Mouse (Mus musculus): Measurements from ENCODE around the gene Ropn1l.

The Ropn1l gene

DNA sequence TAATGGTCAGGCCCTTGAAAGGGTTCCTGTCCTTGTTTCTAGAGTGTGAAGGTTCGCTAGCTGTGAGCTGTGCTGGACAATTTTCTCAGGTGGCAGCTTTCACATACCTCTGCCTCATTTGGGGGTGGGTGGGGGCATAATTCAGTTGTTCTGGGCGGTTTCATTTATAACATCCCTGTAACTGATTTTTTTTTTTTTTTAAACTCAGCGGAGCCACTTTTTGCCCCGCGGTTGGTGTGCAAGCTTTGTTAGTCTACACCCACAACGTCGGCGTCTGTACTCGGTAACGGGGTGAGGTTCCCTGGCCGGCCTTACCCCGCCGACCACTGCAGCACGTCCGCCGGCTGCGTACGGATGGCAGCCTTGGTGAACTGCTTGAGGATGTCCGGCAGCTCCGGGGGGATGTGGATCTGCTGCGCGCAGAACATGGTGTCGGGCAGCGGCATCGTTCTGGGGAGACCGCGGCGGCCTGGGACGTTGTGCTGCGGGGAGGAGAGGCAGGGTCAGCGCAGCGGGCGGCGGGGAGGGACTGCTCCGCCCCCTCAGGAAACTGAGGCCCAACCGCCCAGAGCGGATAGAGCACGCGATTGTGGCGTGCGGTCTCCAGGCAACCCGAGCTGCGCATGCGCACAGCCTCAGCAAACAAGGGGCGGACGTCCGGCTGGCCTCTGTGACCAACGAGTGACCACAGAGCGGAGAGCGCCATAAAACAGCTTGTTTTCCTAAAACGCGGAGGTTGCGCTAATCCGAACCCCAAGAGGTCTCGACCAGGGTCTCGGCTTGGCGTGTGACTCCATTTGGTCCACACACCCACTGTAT lies at the start of gene Ropn1l:
Gene Ropn1l (minus strand): TSS at position 640 of the 819 bp plus-strand sequence.
- DNase-seq (ENCODE audit: low read depth, low spot score): peak; percentile 79

GRCm38 (mm10) chr15:31502996-31503395 lies 49.5 kb upstream of the Ropn1l start:
- DNase-seq (ENCODE audit: low read depth, low spot score): no peak

GRCm38 (mm10) chr15:31502313-31502712 lies 48.8 kb upstream of the Ropn1l start:
- DNase-seq (ENCODE audit: low read depth, low spot score): no peak

DNA sequence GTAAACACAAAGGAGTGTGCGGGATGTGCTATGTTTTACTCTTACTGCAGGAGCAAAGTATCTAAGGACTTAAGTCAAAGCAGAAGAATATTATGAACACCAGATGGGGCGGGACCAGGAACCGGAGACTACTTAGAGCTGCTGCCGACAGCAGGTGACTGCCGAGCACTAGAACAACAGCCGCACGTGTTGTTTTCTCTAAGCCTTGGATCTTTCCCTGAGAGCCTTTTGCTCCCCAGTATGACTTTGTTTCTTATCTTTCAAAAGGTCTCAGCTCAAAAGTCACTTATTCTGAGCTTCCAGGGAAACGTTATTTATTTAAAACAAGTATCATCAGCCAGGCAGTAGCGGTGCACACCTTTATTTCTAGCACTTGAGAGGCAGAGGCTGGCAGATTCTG lies 41.3 kb upstream of the Ropn1l start:
- DNase-seq (ENCODE audit: low read depth, low spot score): no peak

DNA sequence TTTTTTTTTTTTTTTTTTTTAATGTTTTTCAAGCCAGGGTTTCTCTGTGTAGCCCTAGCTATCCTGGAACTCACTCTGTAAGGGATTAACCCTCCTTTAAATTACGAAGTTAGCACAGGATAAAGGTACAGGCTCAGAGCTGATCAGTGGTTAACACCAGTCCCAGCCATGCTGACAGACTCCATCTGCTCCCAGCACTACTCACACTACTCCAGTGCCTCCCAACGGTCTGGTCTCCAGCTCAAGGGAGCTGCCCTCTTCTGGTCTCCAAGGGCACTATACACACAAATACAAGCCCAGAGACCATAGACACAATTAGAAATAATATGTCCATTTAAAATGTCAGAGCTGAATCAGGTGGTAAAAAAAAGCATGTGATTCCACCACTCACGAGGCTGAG lies 40.8 kb upstream of the Ropn1l start:
- DNase-seq (ENCODE audit: low read depth, low spot score): no peak

GRCm38 (mm10) chr15:31487407-31487806 lies 33.9 kb upstream of the Ropn1l start:
- no peak for DNase-seq (ENCODE audit: low read depth, low spot score)

- no peak for DNase-seq (ENCODE audit: low read depth, low spot score)
Observed at GRCm38 (mm10) chr15:31476678-31477077, 23.1 kb upstream of the Ropn1l start.

DNA sequence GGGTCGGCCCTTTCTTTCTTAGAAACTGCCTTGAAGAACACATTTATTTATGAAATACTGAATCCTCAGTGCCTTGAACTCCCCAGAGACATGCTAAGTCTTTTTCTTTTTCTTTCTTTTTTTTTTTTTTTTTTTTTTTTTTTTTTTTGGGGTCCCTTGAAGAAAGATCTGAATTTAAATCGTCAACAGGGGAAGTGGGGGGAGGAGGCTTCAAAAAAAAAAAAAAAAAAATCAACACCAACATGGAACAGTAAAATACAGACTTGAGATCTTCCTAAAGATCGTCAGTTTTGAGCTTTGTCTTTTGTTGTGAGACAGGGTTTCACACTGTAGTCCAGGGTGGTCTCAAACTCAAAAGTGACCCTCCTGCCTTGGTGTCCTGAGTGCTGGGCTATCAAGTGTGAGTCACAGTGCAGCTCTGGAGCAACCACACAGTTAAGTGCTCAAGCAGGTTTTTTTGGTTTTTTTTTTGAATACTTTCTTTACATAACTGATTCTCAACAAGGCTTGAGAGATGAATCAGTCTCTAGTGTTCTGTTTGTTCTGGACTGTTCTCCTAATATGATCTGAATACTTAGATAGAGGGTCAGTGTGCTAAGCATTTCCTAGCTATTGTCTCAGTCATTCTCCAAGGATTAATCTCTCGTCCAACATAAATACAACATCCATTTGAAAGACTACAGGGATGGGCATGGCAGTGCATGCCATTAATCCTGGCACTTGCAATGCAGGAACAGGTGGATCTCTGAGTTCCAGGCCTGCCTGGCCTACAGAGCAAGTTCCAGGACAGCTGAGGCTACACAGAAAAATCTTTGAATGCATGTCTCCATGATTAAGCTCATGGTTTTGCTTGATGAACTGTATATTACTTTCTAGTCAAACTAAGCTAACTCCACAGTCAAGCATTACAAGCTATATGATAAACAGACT lies 19.4 kb upstream of the Ropn1l start:
- DNase-seq (ENCODE audit: low read depth, low spot score): peak; percentile 17

GRCm38 (mm10) chr15:31471529-31471928 lies 18.0 kb upstream of the Ropn1l start:
- DNase-seq (ENCODE audit: low read depth, low spot score): no peak

GRCm38 (mm10) chr15:31469497-31469896 lies 16.0 kb upstream of the Ropn1l start:
- DNase-seq (ENCODE audit: low read depth, low spot score): no peak

DNA sequence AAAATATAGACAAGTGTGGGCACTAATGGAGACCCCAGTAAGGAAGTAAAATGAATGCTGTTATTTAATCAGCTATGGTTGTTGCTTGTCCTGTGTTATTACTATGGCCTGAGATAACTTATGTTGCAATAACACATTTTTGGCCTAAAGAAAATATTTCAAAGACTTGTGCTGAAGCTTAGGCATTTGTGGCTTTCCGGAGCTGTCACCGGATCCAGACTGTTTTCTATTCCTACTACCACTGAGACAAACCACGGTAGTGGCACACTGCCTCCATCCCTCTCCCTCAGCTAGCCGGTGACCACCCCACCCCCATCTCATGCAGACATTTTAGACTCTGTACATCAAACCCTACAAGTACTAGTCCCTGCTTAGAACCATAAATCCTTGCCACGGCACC lies 15.3 kb upstream of the Ropn1l start:
- no peak for DNase-seq (ENCODE audit: low read depth, low spot score)

DNA sequence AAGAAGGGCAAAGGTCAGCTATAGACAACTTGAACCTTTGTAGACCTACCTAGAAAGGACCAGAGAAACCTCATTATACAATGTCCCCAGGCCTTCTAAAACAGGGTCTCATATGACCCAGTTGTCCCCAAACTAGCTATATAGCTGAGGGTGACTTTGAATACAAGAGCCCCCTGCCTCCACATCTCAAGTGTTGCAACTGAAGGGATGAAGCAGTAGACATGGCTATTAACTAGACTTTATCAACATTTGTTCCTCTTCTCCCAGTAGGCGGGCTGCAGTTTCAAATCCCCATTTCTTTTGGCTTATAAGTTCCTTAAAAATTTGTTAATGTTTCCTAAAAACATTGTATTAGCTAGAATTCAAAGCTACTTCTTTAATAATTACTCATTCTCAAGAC lies 13.2 kb upstream of the Ropn1l start:
- no peak for DNase-seq (ENCODE audit: low read depth, low spot score)

GRCm38 (mm10) chr15:31466295-31466694 lies 12.8 kb upstream of the Ropn1l start:
- DNase-seq (ENCODE audit: low read depth, low spot score): no peak

GRCm38 (mm10) chr15:31465806-31466205 lies 12.3 kb upstream of the Ropn1l start:
- DNase-seq (ENCODE audit: low read depth, low spot score): no peak

DNA sequence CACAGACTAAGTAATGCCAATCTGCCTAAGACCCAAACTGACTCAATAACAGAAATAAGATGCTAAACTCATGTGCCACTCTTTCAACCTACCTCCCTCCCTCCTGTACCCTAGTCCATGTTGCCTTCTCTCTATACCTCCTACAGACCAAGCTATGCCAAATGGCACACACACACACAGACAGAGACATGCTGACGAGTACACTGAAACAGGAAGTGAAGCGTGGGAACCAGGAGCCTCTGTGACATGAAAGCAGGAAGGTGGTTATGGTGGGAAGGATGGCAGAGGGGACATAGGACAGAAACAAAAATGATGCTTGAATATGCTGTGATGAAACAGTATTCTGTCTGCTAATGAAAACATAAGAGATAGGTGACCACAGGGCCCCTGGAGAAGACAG lies 7.0 kb upstream of the Ropn1l start:
- peak; percentile 33 for DNase-seq (ENCODE audit: low read depth, low spot score)

GRCm38 (mm10) chr15:31458081-31458480 lies 4.5 kb upstream of the Ropn1l start:
- no peak for DNase-seq (ENCODE audit: low read depth, low spot score)

- DNase-seq (ENCODE audit: low read depth, low spot score): no peak
Observed at GRCm38 (mm10) chr15:31456381-31456780, 2.8 kb upstream of the Ropn1l start.

GRCm38 (mm10) chr15:31454861-31455295 lies 1.3 kb upstream of the Ropn1l start:
- no peak for DNase-seq (ENCODE audit: low read depth, low spot score)

DNA sequence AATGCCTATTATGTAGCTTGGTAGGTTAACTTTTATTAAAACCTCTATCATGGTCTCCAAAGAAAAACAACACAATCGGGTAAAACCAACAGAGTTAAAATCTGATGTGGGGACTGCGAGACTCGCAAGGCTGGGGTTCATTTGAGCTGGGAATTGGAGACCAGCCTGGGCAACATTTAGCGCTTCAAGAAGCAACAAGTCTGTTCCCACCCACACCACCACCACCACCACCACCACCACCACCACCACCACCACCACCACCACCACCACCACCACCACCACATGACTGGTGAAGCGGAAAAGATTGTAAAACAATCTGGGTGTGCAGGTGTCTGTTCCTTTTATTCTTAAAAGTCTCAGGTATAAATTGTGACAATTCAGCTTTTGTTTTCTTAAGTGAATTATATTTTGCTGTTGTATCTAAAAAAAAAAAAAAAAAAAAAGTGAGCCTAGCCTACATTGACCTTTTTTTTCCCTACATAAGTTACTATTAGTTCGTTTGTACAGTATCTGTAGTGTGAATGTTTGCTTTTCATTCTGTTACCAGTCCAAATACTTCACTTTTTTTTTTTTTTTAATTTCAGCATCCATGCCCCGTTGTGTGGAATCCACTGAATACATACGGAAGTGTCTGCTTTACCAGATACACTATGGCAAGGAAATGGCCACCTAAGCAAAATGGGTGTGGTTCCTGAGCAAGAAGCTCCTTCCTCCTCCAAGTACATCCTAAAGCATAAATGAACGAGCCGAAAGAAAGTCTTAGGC lies 741 bp upstream of the Ropn1l start:
- DNase-seq (ENCODE audit: low read depth, low spot score): no peak

DNA sequence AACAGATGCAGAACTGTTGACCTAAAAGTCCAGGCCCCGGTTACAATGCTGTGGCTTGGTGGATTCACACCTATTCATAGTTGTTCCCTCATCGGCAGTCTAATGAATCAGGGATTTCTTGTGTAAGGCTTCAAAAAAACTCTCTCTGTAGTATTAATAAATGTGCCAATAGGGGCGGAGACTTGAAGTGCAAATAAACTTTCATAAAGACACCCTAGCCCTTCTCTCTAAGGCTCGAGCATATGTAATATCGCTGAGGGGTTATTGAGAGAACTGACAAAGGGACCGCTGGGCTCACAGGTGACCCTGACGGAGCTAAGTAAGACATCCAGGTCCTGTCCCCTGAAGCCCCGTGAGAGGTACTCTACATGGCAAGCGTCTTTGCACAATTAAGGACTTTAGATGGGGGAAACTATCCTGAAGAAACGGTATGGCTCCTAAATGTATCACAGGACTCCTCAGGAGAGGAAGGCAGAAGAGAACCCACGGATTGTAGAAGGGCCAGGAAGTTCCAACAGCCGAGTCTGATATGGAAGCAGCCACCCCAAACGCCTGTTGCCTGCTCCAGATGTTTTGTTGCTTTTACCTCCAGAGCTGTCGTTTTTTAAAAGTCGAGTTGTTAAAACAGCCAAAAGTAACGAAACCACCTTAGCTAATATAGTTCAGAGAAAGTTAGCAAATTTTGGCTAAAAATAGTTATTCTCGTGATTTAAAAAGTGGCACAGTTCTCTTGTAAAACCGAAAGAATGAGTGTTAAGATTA lies 1.0 kb downstream of the Ropn1l start:
- DNase-seq (ENCODE audit: low read depth, low spot score): no peak

DNA sequence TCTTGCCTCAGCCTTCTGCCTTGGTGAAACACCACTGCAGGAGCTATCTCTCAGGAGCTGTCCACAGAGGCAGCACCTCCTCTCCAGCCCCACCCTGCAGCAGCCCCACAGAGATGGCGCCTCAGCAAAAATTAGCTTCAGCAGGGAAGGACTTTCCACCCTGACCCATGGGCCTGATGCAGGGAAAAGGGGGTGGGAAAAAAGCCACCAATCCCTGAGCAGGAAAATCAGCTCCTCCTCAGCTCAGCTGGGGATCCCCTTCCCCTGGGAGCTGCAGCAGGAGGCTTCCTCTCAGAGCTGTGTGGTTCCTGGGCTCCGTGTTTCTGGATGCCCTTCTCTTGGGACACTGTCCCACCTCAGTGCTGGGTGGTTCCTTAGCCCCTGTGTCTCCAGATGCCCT lies 3.8 kb downstream of the Ropn1l start:
- DNase-seq (ENCODE audit: low read depth, low spot score): no peak

All from CD4-positive, CD25-positive, alpha-beta regulatory T cell, adult 2 months (primary cell).